Mouse (Mus musculus) myocyte (in vitro differentiated cells): ENCODE results near the gene Usp2.

ENCODE experiments used
- CEBPB ChIP-seq: IDR thresholded peaks from 2 replicates; pipeline ENCODE4 v1.6.1; 2011; ENCODE audit warnings: mild to moderate bottlenecking, moderate library complexity; ENCODE audit not compliant: poor library complexity, insufficient read depth, severe bottlenecking
- E2F4 ChIP-seq: IDR thresholded peaks from one replicate; pipeline ENCODE4 v1.6.1; 2011; ENCODE audit warnings: mild to moderate bottlenecking, control low read depth, moderate library complexity; ENCODE audit not compliant: insufficient read depth
- MYOD1 ChIP-seq, 3 experiments: IDR thresholded peaks; one replicate each; pipeline ENCODE4 v1.6.1; 2011; ENCODE audit warnings: control low read depth in 2 of 3, low read depth in 2 of 3, mild to moderate bottlenecking in 2 of 3, moderate library complexity in 1 of 3; ENCODE audit not compliant: insufficient read length in 2 of 3, control insufficient read depth in 1 of 3
- POLR2A ChIP-seq: IDR thresholded peaks from one replicate; pipeline ENCODE4 v1.6.1; 2011; ENCODE audit warnings: low read depth, mild to moderate bottlenecking, control low read depth, moderate library complexity; ENCODE audit not compliant: insufficient read length
- POLR2AphosphoS2 ChIP-seq: IDR thresholded peaks from one replicate; pipeline ENCODE4 v1.6.1; 2011; ENCODE audit warnings: low read depth, control low read depth; ENCODE audit not compliant: insufficient read length
- REST ChIP-seq: IDR thresholded peaks from one replicate; pipeline ENCODE4 v1.6.1; 2011; ENCODE audit warnings: mild to moderate bottlenecking, control low read depth, moderate library complexity; ENCODE audit not compliant: insufficient read depth, insufficient read length
- TCF12 ChIP-seq: IDR thresholded peaks from one replicate; pipeline ENCODE4 v1.6.1; 2011; ENCODE audit warnings: mild to moderate bottlenecking, control low read depth; ENCODE audit not compliant: poor library complexity, insufficient read depth, severe bottlenecking
- USF1 ChIP-seq: IDR thresholded peaks from one replicate; pipeline ENCODE4 v1.6.1; 2011; ENCODE audit warnings: low read depth, mild to moderate bottlenecking, control low read depth, moderate library complexity

DNA sequence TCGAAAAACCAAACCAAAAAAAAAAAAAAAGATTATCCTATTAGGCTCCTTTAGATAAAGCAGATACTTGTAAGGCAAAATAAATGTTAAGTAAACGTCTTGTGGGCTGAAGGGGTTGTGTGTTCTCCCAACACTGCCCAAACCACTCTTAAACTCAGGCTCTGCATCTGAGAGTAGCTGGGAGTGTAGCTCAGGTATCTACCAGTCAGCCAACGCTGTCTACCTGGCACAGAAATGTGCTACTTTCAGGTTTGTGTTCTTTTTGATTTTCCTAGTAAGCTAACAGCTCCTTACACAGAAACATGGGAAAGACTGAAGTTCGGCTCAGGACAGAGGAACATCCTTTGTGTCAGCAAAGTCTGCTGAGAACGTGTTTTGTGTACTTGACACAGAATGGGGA is 65.4 kb downstream of the Usp2 start:
- TF ChIP-seq POLR2A (no peak), USF1 (no peak), E2F4 (no peak), CEBPB (no peak), MYOD1 (IDR thresholded peaks at IDR 0.05; ENCODE audit: control insufficient read depth in 1 of 3, insufficient read length in 2 of 3, low read depth in 2 of 3) (no peak), POLR2AphosphoS2 (no peak), REST (no peak), TCF12 (no peak)
